Mouse (Mus musculus) testis, adult 2 months (tissue): ENCODE measurements around the gene Serinc3.

ENCODE experiments used
- CTCF ChIP-seq: fragments of 200-500 bp; IDR thresholded peaks from 2 replicates; pipeline ENCODE4 v1.5.1; 2012; ENCODE audit warnings: low read depth, mild to moderate bottlenecking, inconsistent platforms, low read length, moderate library complexity; ENCODE audit not compliant: control insufficient read depth, insufficient read depth, insufficient replicate concordance
- POLR2A ChIP-seq: fragments of 200-500 bp; IDR thresholded peaks from 2 replicates; pipeline ENCODE4 v1.6.1; 2012; ENCODE audit warnings: low read depth, mild to moderate bottlenecking, inconsistent platforms, low read length, moderate library complexity; ENCODE audit not compliant: control insufficient read depth

GRCm38 (mm10) chr2:163620451-163620850 lies 24.5 kb downstream of the Serinc3 start:
- TF ChIP-seq POLR2A (no peak), CTCF (no peak)
